Mouse (Mus musculus) stomach, postnatal 0 days (tissue): Measurements from ENCODE around the gene Fads6. TPM values are rescaled to one million over a fixed set of nuclear protein-coding genes. Genes with fewer than 3 reads are reported as not detected.

Experiments
- ATAC-seq: fragments of 200-750 bp; cut with Nextera tagmentation; 2 replicates; pipeline ENCODE4 v1.8.0; 2017; ENCODE audit not compliant: low FRiP score, low TSS enrichment
- DNase-seq: peaks from one replicate; pipeline ENCODE4 v3.0.0-alpha.2; 2016; ENCODE audit warnings: low spot score
- H3K27ac ChIP-seq: fragments of 300-500 bp; sonication (generic); replicated peaks from 2 replicates; pipeline ENCODE4 v1.5.1; 2014; ENCODE audit warnings: mild to moderate bottlenecking, control low read depth
- H3K27me3 ChIP-seq: fragments of 300-500 bp; sonication (generic); 2 replicates; pipeline ENCODE4 v1.6.1; 2014; ENCODE audit warnings: low read length; ENCODE audit not compliant: control insufficient read depth, insufficient read depth
- H3K36me3 ChIP-seq: fragments of 300-500 bp; sonication (generic); 2 replicates; pipeline ENCODE4 v1.6.1; 2014; ENCODE audit warnings: low read length, mixed read lengths; ENCODE audit not compliant: control insufficient read depth, insufficient read depth
- H3K4me1 ChIP-seq: fragments of 300-500 bp; sonication (generic); replicated peaks from 2 replicates; pipeline ENCODE4 v1.6.1; 2014; ENCODE audit warnings: antibody characterized with exemption; ENCODE audit not compliant: control insufficient read depth, insufficient read depth
- H3K4me2 ChIP-seq: fragments of 300-500 bp; sonication (generic); replicated peaks from 2 replicates; pipeline ENCODE4 v1.6.1; 2014; ENCODE audit warnings: low read depth, mild to moderate bottlenecking, control low read depth, moderate library complexity
- H3K4me3 ChIP-seq: fragments of 300-500 bp; sonication (generic); 2 replicates; pipeline ENCODE4 v1.5.1; 2014; ENCODE audit warnings: low read depth, low read length, control low read depth
- H3K9ac ChIP-seq: fragments of 300-500 bp; sonication (generic); 2 replicates; pipeline ENCODE4 v1.6.1; 2014; ENCODE audit warnings: mild to moderate bottlenecking, low read length, control low read depth, mixed read lengths
- H3K9me3 ChIP-seq: fragments of 300-500 bp; sonication (generic); 2 replicates; pipeline ENCODE4 v1.6.1; 2016; ENCODE audit warnings: low read length; ENCODE audit not compliant: control insufficient read depth
- CTCF ChIP-seq: IDR thresholded peaks from 2 replicates; pipeline ENCODE4 v1.5.1; 2016; ENCODE audit warnings: antibody characterized with exemption, low read depth, mild to moderate bottlenecking, moderate library complexity
- EP300 ChIP-seq: optimal IDR thresholded peaks from 2 replicates; pipeline ENCODE3; 2016; ENCODE audit warnings: antibody characterized with exemption
- WGBS: fragments of 180-500 bp; shearing (Covaris S2); extraction: QIAGEN DNeasy Blood & Tissue Kit; methylation state at CpG from one replicate; pipeline ENCODE4 v1.1.7; 2014; 5-methylcytosine and 5-hydroxymethylcytosine counted together
- polyA plus RNA-seq: library from polyadenylated mRNA; unstranded; fragments of >200 nt; fragmentation: Nextera tagmentation; extraction: Ambion mirVana; gene quantifications from 2 replicates; pipeline ENCODE4 v1.2.1, GENCODE M21; 2015

Fads6 gene
- polyA plus RNA-seq, 1 experiment from 2014 or later: 1.3 TPM

DNA sequence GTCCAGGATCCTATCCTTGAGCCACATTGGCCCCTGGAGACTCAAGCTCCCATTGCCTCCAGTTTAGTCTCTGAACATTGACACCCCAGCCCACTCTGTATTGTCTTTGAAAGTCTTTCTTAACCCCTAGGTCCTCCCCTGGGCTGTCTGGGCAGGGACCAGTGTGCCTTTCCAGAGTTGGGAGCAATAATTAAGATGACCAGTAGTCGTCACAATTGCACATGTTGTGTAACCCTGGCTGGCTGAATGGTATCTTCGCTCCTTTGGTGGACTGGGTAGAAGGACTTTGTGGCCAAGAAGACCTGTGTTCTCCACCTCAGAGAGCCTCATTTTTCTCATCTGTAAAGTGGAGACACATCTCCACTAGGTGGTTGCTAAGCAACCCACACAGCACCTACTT, 16.8 kb upstream of the Fads6 start:
- no peaks in the 10 kb centered on the region for H3K36me3 ChIP-seq
- no peak overlapping the region for H3K4me2 ChIP-seq
- no peaks in the 10 kb centered on the region for H3K9me3 ChIP-seq
- H3K27me3 ChIP-seq: peaks cover 15% of the 10 kb centered on the region; the same call in 1 of the 2 replicates
- no peak overlapping the region for H3K27ac ChIP-seq
- H3K4me3 ChIP-seq: no peak overlapping the region
- TF ChIP-seq CTCF (peak; percentile 65), EP300 (no peak)
- no peaks in the 10 kb centered on the region for H3K4me1 ChIP-seq
- H3K9ac ChIP-seq: no peak overlapping the region
- 26% methylated on average over 2 of the region's 2 CpGs for WGBS
- ATAC-seq (no peak), DNase-seq (no peak)

DNA sequence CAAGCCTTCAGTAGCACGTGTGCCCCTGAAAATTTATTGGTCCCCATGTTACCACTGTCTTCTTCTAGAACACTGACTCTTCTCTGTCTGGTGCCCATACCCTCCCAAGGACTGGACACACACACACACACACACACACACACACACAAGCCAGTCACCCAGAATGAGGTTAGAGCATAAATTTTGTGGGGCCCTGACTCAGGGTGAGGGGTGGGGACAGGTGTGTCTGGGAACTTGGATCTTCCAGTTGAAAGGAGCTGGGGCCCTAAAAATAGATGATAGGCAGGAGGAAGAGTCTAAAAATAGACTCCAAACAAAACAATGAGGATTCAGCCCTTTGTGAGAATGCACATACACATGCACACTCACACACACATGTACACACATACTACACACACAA, 11.3 kb upstream of the Fads6 start:
- H3K36me3 ChIP-seq: no peaks in the 10 kb centered on the region
- no peak for TF ChIP-seq EP300
- TF ChIP-seq CTCF: no peak
- H3K4me2 ChIP-seq: no peak overlapping the region
- no peak overlapping the region for H3K4me3 ChIP-seq
- no peak for DNase-seq
- ATAC-seq: no peak
- WGBS: 50% methylated on average over 1 of the region's 1 CpGs
- no peak overlapping the region for H3K27ac ChIP-seq
- no peaks in the 10 kb centered on the region for H3K27me3 ChIP-seq
- no peaks in the 10 kb centered on the region for H3K4me1 ChIP-seq
- no peak overlapping the region for H3K9ac ChIP-seq
- H3K9me3 ChIP-seq: no peaks in the 10 kb centered on the region

DNA sequence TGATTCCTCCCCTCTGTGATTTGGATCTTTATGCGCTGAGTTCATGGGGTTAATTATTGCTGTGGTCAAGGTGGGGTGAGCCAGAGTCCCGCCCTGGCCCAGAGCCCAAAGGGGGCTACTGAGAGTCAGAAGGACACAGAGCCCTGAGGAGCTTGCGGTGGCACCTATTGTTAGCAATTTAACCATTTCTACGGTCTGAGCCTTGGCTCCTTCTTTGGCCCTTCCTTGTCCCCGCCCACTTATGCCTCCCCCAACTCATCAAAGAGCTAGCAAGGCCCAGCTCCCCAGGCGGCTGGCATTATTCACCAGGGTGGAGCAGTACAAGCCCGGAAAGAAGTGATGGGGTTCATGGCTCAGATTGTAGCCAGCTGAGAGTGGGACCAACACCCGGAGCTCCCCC, 9.4 kb upstream of the Fads6 start, which contains the start of gene Otop2:
Gene Otop2, plus strand, starts transcription at position 301 of the 400 bp plus-strand sequence.
- Histone ChIP-seq H3K9ac (no peak within 1 kb of the TSS), H3K36me3 (no peaks in the 10 kb centered on the region), H3K4me3 (no peak within 1 kb of the TSS), H3K27ac (no peak within 1 kb of the TSS), H3K4me1 (no peaks in the 10 kb centered on the region), H3K4me2 (no peak within 1 kb of the TSS), H3K27me3 (no peaks in the 10 kb centered on the region), H3K9me3 (no peaks in the 10 kb centered on the region)
- 33% methylated on average over 8 of the region's 8 CpGs for WGBS
- TF ChIP-seq CTCF (no peak), EP300 (no peak)
- no peak for DNase-seq
- ATAC-seq: no peak

DNA sequence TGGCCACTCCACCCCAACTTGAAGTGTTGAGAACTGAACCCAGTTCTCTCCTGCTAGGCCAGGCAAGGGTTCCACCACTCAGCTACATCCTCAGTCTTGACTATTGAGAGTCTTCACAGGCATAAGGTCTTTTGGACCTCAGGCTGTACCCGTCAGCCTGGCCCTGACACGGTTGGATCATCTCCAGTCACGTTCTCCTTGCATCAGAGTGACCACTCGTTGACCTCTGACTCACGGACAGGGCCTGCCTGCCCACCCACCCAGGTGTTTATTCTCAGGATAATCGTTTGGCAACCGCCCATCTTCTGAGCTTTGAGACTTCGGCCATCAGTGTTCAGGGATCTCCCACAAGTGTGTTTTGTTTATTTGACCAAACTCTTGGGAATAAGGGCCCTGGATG, 5.7 kb upstream of the Fads6 start:
- DNase-seq: no peak
- TF ChIP-seq EP300 (no peak), CTCF (no peak)
- H3K4me1 ChIP-seq: no peaks in the 10 kb centered on the region
- H3K4me3 ChIP-seq: no peak overlapping the region
- H3K36me3 ChIP-seq: no peaks in the 10 kb centered on the region
- H3K27me3 ChIP-seq: no peaks in the 10 kb centered on the region
- ATAC-seq: no peak
- no peaks in the 10 kb centered on the region for H3K9me3 ChIP-seq
- no peak overlapping the region for H3K27ac ChIP-seq
- H3K4me2 ChIP-seq: no peak overlapping the region
- 30% methylated on average over 8 of the region's 8 CpGs for WGBS
- H3K9ac ChIP-seq: no peak overlapping the region

DNA sequence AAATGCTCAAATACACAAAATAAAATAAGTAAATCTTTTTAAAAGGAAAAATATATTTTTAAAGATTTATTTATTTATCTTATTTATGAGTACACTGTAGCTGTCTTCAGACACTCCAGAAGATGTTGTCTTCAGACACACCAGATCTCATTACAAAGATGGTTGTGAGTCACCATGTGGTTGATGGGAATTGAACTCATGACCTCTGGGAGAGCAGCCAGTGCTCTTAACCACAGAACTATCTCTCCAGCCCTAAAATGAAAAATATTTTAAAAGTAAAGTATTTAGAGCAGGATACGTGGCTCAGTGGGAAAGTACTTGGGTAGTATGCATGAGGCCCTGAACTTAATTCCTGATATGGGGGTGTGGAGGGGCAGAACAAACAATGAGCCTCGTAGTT, 3.9 kb upstream of the Fads6 start:
- Histone ChIP-seq H3K36me3 (no peaks in the 10 kb centered on the region), H3K4me3 (no peak overlapping the region), H3K27me3 (no peaks in the 10 kb centered on the region), H3K9ac (no peak overlapping the region), H3K9me3 (no peaks in the 10 kb centered on the region), H3K4me1 (peaks cover 3% of the 10 kb centered on the region; the same call in 1 of the 2 replicates), H3K4me2 (no peak overlapping the region), H3K27ac (no peak overlapping the region)
- 70% methylated on average over 2 of the region's 2 CpGs for WGBS
- TF ChIP-seq CTCF (no peak), EP300 (no peak)
- ATAC-seq (no peak), DNase-seq (no peak)

DNA sequence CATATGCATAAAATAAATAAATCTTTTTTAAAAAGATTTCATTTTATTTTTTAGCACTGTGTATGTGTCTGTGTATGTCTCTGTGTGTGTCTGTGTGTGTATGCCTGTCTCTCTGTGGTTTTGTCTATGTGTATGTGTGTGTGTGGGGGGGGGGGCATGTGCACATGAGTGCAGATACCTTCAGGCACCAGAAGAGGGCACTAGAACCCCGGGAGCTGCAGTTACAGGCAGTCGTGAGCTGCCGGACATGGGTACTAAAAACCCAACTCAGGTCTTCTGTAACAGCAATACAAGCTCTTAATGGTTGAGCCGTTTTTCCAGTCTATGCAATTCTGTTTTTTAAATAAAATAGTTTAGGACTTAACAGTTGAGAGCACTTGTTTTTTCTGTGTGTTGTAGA, 3.3 kb upstream of the Fads6 start:
- no peaks in the 10 kb centered on the region for H3K9me3 ChIP-seq
- peaks cover 3% of the 10 kb centered on the region; the same call in 1 of the 2 replicates for H3K4me1 ChIP-seq
- H3K4me3 ChIP-seq: no peak overlapping the region
- no peak for ATAC-seq
- 0 out of 2 replicates have a peak, but pooled peaks have one; percentile 9 for TF ChIP-seq CTCF
- TF ChIP-seq EP300: no peak
- no peak for DNase-seq
- no peak overlapping the region for H3K27ac ChIP-seq
- no peaks in the 10 kb centered on the region for H3K36me3 ChIP-seq
- no peak overlapping the region for H3K4me2 ChIP-seq
- H3K9ac ChIP-seq: no peak overlapping the region
- H3K27me3 ChIP-seq: no peaks in the 10 kb centered on the region
- whole genome bisulfite sequencing: 80% methylated on average over 4 of the region's 4 CpGs
